Mouse (Mus musculus) C2C12 (cell line): ENCODE results near the gene Serpinb12.

Source experiments
- CEBPB ChIP-seq: IDR thresholded peaks from one replicate; pipeline ENCODE4 v1.6.1; 2011; ENCODE audit warnings: low read depth, mild to moderate bottlenecking, control low read depth, moderate library complexity
- CTCF ChIP-seq: IDR thresholded peaks from one replicate; pipeline ENCODE4 v1.5.1; 2011; ENCODE audit not compliant: control insufficient read depth, insufficient read depth, insufficient read length
- FOSL1 ChIP-seq: IDR thresholded peaks from one replicate; pipeline ENCODE4 v1.8.0; 2011; ENCODE audit warnings: mild to moderate bottlenecking, low read length; ENCODE audit not compliant: poor library complexity, insufficient read depth, severe bottlenecking
- MAX ChIP-seq: IDR thresholded peaks from one replicate; pipeline ENCODE4 v1.6.1; 2011; ENCODE audit warnings: mild to moderate bottlenecking, control low read depth
- MYOD1 ChIP-seq: IDR thresholded peaks from one replicate; pipeline ENCODE4 v1.6.1; 2011; ENCODE audit warnings: low read depth; ENCODE audit not compliant: control insufficient read depth, insufficient read length
- MYOG ChIP-seq: IDR thresholded peaks from one replicate; pipeline ENCODE4 v1.6.1; 2011; ENCODE audit not compliant: control insufficient read depth, insufficient read length; ENCODE audit errors: extremely low read depth
- USF1 ChIP-seq: IDR thresholded peaks from one replicate; pipeline ENCODE4 v1.6.1; 2011; ENCODE audit warnings: low read depth, mild to moderate bottlenecking, control low read depth, moderate library complexity

GRCm38 (mm10) chr1:106933658-106934057 is 591 bp upstream of the Serpinb12 start:
- TF ChIP-seq CTCF (no peak), MYOD1 (no peak), MYOG (no peak), CEBPB (no peak), MAX (no peak), USF1 (no peak), FOSL1 (no peak)
